Mouse (Mus musculus) urinary bladder, postnatal 10 days (tissue): ENCODE data around the gene Gemin5.
"Not testable (repeated sequence)": the region's sequence is repeated elsewhere in the genome, so short reads cannot be mapped to it uniquely, and the experiment has no call there.

Experiments
- DNase-seq: peaks from one replicate; pipeline ENCODE4 v3.0.0; 2022; ENCODE audit warnings: low spot score

Gene Gemin5

DNA sequence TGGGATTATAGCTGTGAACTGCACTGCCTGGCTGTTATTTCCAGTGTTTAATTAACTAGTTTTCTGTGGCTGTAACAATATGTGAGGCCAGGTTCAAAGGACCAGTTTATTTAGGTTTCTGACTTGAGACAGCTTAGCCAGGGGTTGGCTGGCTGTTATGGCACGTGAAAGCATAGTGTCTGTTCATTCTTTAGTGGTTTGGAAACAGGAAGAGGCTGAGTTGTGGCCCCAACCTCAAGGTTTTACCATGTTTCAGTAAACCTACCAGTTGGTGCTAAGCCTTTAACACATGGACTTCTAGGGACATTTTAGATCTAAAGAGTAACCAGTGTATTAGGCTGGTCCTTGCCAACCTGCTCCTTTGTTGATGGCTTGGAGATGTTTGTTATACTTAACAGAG is 51.8 kb downstream of the Gemin5 start:
- DNase-seq: no peak

DNA sequence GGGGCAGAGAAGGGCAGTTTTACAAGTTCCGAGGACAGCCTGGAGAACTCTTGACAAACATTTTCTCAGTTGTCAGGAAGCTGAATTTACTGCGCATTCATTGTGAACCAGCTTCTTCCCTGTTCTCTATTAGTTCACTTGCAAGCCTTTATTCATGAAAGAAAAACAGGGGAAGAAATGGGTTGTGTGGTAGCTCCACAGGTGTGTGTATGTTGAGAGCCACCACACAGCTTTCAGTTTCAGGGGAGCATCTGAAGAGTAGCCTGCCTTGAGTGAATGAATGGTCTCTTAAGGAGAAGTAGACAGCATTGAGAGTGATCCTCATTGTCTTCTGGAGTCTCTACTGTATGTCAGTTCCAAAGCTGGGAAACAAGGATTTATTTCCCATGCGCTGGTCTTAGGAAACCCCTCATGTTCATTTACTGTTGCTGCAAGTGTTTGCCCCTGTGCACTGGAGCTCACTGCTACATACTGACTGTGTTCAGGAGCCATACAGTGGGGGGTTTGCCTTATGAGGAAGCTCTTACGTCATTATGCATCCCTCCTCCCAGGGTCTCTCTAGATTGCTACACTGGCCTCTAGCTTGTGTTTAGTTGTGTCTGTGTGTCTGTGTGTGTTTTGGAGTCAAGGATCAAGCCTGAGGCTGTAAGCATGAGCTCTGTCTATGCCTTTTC is 60.5 kb downstream of the Gemin5 start:
- DNase-seq: no peak

DNA sequence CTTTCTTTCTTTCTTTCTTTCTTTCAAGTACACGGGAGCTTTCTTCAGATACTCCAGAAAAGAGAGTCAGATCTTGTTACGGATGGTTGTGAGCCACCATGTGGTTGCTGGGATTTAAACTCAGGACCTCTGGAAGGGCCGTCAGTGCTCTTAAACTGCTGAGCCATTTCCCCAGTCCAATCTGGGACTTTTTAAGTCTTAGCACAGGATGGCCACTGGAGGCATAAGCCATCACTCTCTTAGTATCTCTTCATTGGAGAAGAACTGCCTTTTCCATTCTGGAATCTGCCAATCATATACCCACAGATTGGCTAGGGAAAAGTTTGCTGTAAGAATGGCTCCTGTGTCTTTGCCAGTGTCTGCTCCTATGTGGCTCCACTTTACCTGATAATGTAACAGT is 61.3 kb downstream of the Gemin5 start:
- DNase-seq: no peak

DNA sequence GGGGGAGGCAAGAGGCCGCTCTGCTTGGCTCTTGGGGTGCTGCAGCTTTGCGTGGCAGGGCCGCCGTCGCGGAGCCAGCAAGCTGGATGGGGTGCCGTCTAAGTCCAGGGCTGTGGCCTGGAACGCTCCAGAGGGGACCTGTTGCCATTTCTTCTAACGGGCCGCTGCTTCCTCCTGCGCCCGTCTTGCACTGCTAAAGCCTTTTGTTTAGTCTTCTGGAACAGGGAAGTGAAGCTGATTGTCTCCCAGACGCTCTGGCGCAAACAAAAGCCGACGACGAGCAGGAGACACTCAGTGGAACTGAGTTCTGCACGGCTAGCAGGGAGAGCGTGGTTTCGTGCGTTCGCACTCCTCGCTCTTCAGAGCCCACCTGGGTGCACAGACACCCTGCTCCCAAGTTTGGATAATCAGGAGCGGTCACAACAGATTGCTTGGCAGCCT is 64.0 kb downstream of the Gemin5 start:
- DNase-seq: no peak

DNA sequence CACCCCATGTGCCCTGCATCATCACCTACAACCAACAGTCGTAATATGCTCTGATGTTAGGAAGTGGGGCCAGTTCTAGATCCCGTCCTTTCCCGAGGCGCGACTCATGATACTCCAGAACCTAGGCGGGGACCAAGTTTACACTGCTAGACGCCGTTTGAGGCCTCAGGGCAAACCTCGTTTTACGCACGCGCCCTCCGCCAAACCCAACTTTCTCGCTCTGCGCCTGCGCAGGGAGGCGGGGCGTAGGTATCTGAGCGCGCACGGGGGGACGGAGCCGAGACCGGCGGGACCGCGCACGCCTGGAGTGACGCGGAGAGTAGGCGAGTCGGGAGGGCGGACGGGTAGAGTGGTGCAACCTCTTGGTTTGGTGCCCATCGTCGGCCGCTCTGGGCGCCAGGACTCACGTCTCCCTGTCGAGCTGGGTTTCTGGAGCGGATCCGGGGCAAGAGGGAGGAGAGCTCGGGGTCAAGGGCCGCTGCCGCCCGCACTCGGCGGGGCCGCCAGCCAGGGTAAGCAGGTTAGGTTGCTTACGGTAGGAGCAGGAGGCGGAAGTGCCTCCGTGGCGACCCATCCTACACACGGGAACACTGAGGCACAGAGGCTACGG is 64.5 kb downstream of the Gemin5 start, which contains the start of gene Cnot8:
TSS of gene Cnot8 (plus strand) at position 457 of the 610 bp plus-strand sequence.
- peak; percentile 97 for DNase-seq

DNA sequence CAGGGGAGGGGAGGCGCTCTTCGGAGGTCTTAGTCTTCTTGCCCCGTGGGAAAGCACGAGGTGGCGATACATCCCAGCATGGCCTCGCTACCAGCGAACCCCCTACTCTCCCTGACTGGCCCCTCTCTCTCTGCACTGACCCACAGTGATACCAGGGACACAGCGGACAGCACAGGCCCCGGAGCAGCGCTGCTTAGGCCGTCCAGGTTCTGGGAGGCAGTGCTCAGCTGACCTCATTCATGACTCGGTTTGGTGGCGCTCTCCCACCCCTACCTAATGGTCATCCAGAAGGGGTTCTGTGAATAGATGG is 65.0 kb downstream of the Gemin5 start:
- no peak for DNase-seq

DNA sequence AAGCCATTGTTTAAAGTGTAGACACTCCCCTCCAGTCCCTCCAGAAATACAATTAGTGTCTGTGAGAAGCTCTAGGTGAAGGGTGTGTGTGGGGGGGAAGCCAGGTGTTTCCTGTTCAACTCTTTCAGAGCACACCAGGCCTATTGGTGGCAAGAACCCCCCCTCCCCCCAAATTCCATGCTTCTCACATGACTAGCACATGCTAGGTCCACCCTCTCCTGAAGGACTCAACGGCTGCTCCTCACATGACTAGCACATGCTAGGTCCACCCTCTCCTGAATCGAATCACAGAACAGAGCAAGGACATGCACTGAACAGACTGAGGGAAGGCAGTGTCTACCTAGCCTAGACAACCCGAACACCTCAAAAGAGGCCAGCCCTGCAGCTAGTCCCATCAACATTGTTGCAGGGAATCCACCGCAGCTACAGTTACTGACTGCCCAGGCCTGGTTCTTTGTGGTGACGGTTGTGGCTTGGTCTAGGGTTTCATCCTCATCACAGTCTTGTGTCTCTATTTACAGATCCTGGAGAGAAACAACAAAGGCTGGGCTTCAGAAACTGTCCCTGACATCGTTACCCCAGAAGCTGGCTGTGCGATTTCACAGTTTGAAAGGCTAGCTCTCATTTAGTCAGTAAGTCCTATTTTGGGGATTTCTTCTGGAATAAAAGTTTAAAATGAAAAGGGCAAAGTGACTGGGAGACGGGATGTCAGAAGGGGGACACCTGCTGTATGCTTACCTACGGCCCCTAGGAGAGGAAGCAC is 65.6 kb downstream of the Gemin5 start:
- DNase-seq: no peak

DNA sequence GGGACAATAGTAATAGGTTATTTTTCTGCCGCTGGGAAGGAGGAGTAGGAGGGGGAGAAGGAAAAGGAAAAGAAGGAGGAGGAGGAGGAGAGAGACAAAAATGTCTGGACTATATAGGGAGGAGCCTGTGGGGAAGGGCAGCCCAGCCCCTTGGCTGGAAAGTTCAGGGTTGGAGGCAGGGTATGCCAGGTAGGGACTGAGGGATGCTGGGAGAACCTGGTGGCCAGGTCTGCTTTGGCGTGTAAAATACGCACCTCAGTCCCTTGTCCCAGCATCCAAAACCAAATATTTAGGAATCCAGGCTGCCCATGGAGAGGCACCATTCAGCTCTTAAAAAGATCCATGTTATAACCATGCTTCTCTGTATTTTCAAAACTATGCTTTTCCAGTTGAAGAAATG is 66.2 kb downstream of the Gemin5 start:
- no peak for DNase-seq

DNA sequence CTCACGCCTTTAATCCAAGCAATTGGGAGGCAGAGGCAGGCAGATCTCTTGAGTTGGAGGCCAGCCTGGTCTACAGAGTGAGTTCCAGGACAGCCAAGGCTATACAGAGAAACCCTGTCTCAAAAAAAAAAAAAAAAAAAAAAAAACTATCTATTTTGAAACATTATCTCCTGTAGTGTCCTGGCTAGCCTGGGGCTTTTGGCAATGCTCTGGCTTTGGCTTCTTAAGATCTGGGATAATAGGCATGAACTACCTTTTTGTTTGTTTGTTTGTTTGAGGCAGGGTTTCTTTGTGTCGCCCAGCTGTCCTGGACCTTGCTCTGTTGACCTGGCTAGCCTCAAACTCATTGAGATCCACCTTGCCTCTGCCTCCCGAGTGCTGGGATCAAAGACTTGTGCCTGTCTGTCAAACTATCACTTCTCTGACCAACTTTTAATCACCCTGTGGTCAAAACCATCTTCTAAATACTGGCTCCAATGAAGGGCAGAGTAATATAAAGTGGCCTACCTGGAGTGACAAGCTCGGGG is 67.1 kb downstream of the Gemin5 start:
- DNase-seq: no peak

DNA sequence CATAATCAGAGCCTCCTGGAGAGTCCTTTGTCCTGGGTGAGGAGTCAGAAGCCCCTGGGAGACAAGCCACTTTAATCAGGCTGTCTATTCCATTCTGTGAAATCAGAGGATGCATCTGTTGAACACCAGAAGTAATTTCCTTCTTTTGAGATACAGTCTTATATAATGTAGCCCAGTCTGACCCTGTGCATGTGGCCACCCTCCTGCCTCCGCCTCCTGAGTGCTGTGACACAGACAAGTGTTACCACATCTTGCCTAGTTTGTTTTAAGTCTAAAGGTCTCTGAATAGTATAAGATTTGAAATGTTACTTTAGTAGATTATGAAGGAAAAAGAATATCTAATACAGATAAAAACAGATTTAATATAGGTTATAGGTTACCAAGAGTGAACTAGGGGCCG is 68.3 kb downstream of the Gemin5 start:
- DNase-seq: no peak

DNA sequence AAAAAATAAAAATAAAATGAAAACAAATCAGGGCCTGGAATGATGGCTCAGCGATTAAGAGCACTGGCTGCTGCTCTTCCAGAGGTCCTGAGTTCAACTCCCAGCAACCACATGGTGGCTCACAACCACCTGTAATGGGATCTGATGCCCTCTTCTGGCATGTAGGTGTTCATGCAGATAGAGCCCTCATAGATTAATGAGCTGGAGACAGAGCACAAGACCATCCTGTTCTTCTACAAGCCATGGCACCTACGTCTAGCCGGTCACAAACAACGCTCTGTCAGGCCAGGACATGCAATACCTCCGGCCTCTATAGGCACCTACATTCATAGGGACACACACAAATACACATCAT is 70.0 kb downstream of the Gemin5 start:
- DNase-seq: not testable (repeated sequence)

DNA sequence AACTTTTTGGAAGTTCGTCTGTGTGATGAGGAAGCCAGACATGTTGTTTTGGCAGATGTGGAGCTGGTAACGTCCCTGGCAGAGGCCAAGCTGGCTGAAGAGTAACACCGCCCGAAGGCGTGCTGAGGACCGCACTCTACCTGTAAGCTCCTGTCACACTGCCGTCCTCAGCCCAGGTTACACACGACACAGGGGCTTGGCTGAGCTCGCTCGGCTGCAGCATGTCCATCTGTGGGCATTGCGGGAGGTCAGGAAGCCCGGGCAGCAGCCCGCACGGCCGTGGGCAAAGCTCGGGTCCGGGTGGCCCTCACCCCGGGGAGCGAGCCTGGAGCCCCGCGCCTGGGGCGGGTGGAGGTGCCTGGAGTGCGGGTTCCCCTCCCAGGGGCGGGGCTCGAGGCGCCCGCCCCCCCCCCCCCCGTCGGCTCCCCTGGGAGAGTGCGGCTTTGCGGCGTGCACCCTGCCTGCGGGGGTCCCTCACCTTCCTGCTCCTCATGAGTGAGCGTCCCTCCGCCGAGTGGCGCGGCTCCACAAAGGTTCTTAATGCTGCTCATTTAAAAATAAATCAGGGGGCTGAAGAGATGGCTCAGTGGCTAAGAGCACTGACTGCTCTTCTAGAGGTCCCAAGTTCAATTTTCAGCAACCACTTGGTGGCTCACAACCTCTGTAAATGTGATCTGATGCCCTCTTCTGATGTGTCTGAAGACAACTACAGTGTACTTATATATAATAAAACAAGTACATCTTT is 70.5 kb downstream of the Gemin5 start:
- DNase-seq: no peak

DNA sequence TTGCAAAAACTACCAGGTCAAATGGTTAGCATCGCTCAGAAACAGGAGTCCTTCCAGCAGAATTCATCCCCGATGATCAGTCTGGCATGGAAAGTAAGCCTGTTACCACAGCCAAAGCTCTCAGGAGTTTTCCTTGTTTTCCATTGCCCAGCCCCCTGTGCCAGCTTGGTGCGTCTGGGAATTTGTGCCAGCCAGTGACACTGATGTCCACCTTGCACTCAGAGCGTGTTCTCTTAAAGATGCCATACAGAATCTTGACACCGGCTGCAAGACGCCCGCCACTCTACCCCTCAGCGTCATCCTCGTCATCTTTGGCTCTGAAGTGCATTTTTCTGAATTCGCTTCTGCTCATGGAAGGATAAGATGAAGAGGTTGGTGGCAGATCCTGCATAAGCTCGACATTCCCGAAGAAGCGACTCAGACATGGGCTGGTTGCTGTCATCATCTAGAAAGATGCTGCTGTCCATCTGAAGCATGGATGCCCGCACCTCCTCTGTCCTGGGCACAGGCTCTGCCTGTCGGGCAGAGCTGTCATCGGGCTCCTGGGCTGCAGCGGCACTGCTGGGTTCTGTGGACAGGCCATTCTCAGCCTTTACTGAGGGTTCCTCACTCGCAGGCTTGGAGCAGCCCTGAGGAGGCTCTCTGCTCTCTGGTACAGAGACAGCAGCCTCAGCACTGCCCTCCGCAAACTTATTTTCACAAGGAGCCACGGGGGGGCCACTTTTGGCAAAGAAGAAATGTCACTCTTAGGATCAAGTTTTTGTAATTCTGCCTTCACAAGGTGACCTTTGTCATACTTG is 71.3 kb downstream of the Gemin5 start:
- DNase-seq: no peak

DNA sequence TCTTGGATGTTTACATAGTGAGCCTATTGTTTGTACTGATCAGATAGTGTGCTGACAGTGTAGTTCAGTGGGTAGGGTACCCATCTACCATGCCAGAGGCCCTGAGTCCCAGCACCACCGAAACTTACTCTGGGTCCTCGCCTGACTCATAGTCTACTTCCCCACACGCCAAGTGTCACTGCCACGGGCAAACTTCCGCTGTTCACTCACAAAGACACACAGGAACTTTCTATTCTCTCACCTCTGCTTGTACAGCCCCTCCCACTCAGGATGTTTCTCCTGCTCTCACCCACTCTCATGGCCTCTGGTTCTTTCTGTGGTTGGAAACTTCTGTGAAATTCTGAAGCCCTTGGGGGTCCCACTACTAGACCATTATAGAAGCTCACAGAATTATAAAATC is 72.2 kb downstream of the Gemin5 start:
- no peak for DNase-seq

DNA sequence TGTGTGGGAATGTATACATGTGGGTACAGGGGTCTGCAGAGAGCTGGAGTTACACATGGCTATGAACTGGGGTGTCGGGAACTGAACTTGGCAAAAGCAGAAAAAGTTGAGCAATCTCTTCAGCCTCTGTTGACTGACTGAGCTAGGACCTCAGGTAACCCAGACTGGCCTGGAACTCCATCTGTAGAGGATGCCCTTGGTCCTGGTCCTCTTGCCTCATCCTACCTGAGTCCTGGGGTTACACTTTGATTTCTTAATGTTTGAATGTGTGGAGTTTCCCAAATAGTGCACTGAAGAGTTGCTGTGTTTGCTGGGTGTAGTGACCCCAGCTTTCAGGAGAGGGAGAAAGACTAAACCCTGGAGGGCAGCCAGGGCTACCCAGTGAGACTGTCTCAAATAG is 72.8 kb downstream of the Gemin5 start:
- DNase-seq: no peak

DNA sequence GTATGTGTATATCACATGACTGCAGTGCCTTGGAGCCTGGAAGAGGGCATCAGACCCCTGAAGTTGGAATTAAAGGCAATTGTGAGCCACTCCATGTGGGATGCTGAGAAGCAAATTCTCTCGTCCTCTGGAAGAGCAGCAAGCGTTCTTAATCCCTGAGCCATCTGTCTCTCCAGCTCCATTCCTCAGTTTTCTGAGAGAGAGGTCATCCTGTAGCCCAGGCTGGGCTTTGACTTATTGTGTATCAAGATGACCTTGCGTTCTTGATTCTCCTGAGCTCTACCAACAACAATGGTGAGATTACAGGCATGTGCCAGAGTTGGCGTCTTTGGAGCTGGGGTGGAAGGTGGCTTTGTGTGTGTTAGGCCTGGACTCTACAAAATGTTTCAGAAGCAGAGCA is 73.6 kb downstream of the Gemin5 start:
- no peak for DNase-seq

DNA sequence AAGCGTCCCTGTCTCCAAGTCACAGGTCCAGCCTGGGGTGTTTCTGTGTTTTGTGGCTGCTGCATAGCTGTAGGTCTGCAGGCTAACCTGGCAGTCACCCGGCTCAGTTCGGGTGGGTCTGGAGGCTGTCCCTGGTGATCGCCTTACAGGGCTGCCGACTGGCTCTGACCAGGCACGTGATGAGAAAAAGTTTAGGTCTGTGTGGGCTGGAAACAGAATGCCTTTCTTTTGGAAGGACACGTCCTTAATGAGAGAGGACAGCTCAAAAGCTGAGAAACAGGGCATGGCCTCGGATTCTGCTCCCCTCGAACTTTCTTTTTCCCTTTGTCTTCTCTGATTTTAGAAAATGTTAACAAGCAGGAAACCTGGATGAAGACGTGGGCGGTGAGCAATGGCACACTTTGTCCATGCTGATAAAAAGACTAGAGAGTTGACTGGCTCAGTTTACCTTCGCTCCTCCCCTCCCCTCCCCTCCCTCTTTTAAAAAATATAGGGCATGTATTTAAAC is 75.3 kb downstream of the Gemin5 start, which contains the start of gene Gm12248:
TSS of gene Gm12248 (minus strand) at position 114 of the 508 bp plus-strand sequence.
- no peak for DNase-seq

DNA sequence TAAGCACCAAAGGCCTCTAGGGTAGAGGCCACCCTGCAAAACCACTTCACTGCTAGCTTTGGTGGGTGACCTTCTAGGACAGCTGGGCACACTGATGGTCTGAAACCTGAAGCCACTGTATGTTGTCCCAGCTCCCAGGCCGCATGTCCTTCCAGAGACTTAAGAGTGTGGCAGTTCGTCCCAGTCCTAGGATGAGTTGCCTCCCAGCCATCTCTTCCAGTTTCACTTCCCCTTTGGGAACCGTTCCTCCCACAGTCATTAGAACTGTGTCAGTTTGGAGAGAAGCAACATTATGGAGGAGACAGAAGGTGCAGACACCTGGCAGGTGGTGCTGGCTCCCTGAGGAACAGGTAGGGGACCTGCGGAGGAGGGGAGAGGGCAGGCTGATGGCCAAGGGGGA is 75.8 kb downstream of the Gemin5 start:
- DNase-seq: no peak

DNA sequence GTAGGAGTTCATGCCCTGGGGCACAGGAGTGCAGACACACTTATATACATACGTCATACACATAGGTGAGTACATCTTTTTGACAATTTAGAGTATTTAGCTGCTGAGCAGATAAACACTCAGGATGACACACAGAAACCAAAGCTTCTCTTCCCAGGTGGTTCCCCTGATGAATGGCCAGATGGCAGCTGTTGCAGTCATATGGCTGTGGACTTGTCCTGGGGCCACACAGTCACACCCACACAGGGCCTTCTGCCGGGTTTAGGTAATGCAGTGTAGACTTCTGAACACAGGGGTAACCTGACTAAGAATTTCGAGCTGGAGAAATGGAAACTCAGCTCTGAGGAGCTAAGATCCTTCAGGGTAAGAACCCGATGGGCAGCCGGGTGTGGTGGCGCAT is 86.6 kb downstream of the Gemin5 start:
- DNase-seq: no peak

DNA sequence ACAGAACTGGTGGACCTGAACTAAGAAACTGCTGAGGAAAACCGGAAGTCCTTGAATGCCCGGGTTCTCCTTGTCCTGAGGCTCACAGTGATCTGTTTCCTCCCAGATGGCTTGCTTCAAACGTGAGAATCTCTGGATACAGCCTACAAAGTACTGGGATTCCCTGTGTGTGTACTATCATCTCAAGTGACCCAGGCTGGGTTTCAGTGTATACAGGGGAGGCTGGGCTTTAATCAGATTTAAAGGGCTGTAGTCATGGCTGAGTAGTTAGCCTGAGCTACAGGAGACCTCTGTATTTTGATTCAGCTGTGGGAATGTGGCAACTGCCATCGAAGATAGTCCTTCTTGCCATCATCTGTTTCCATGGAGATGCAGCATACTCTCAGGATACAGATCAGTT is 91.1 kb downstream of the Gemin5 start:
- no peak for DNase-seq

DNA sequence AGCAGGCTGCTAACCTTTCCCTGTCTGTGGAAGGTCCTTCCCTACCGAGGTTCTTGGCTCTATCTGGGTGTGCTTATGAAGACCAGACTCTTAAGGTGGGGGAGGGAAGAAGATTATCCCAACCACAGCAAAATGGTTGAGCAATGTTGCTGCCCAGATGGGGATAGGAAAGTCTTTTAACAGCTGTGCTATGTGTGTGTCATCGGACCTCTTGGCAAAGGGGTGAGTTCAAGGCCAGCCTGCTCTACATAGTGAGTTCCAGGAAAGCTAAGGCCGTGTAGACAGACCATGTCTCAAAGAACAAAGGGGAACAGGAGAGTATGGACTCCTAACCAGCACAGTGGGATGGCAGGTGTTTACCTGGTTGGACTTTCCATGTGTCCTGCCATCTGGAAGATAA is 95.4 kb downstream of the Gemin5 start:
- no peak for DNase-seq
